Mouse (Mus musculus) small intestine, adult 2 months (tissue): ENCODE results near the gene Myo9b.
"Not testable (repeated sequence)": the region's sequence is repeated elsewhere in the genome, so short reads cannot be mapped to it uniquely, and the experiment has no call there.

Experiments
- CTCF ChIP-seq: fragments of 200-500 bp; IDR thresholded peaks from 2 replicates; pipeline ENCODE4 v1.5.1; 2012; ENCODE audit warnings: low read depth, mild to moderate bottlenecking, control low read depth, inconsistent platforms, low read length, moderate library complexity, mixed read lengths; ENCODE audit not compliant: insufficient replicate concordance, insufficient read length; ENCODE audit errors: extremely low read depth
- POLR2A ChIP-seq: fragments of 200-500 bp; IDR thresholded peaks from 2 replicates; pipeline ENCODE4 v1.6.1; 2012; ENCODE audit warnings: low read depth, mild to moderate bottlenecking, control low read depth, inconsistent platforms, low read length, moderate library complexity

DNA sequence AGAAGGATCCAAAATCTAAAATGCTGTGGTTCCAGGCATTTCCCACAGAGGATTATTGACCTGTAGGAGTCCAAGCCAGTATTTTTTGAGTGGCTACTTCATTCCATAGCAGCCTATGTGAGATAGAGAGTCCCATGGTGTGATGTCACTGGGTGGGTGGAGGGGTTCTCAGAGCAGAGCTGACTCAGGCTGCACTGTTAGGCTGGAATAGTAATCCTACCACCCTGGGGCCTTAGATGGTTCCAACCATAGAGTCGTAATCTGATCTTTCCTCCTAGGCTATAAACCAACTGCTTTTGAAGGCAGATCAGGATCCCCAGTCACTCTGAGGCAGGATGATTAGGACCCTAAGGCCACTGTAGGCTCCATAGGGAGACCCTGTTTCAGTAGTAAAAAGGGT is 6.9 kb downstream of the Myo9b start:
- not testable (repeated sequence) for TF ChIP-seq POLR2A, CTCF
